Mouse (Mus musculus) intestine, embryonic 16.5 days (tissue): ENCODE results near the gene Olfr26. TPM values are rescaled to one million over a fixed set of nuclear protein-coding genes. Genes with fewer than 3 reads are reported as not detected.

Experiments
- polyA plus RNA-seq: library from polyadenylated mRNA; unstranded; fragments of >200 nt; fragmentation: Nextera tagmentation; extraction: Ambion mirVana; gene quantifications from 2 replicates; pipeline ENCODE4 v1.2.1, GENCODE M21; 2015

The Olfr26 gene
- polyA plus RNA-seq, 1 experiment from 2014 or later = not detected

Other genes starting within 250 kb of the Olfr26 start
- gene Olfr914, start 250.0 kb upstream of the Olfr26 start, polyA plus RNA-seq = not detected in 2 replicates
- gene Olfr916, start 195.2 kb upstream of the Olfr26 start, polyA plus RNA-seq = not detected in 2 replicates
- not detected in 2 replicates for gene Olfr917, start 189.2 kb upstream of the Olfr26 start, polyA plus RNA-seq
- gene Olfr918, start 180.5 kb upstream of the Olfr26 start, polyA plus RNA-seq = not detected in 2 replicates
- gene Olfr919, start 151.4 kb upstream of the Olfr26 start, polyA plus RNA-seq = not detected in 2 replicates
- 15.4 and 16.3 TPM in 2 replicates for gene Vwa5a, start 136.8 kb upstream of the Olfr26 start, polyA plus RNA-seq
- 0.04 TPM in 1 of 2 replicates, not detected in the other for gene Olfr920, start 102.8 kb upstream of the Olfr26 start, polyA plus RNA-seq
- not detected in 2 replicates for gene Olfr921, start 82.0 kb upstream of the Olfr26 start, polyA plus RNA-seq
- gene Olfr922, start 40.4 kb upstream of the Olfr26 start, polyA plus RNA-seq = not detected in 2 replicates
- not detected in 2 replicates for gene Olfr923, start 28.5 kb upstream of the Olfr26 start, polyA plus RNA-seq
- not detected in 2 replicates for gene Olfr924, start 10.6 kb upstream of the Olfr26 start, polyA plus RNA-seq
- gene Olfr926, start 22.1 kb downstream of the Olfr26 start, polyA plus RNA-seq = not detected in 2 replicates
- not detected in 2 replicates for gene Olfr930, start 74.7 kb downstream of the Olfr26 start, polyA plus RNA-seq
- not detected in 2 replicates for gene Olfr933, start 117.3 kb downstream of the Olfr26 start, polyA plus RNA-seq
- not detected in 2 replicates for gene Olfr934, start 133.3 kb downstream of the Olfr26 start, polyA plus RNA-seq
- gene Olfr935, start 144.6 kb downstream of the Olfr26 start, polyA plus RNA-seq = not detected in 2 replicates
- gene Olfr146, start 168.3 kb downstream of the Olfr26 start, polyA plus RNA-seq = not detected in 2 replicates
- gene Olfr937, start 209.9 kb downstream of the Olfr26 start, polyA plus RNA-seq = not detected in 2 replicates
- not detected in 2 replicates for gene Olfr938, start 223.8 kb downstream of the Olfr26 start, polyA plus RNA-seq